Mouse (Mus musculus) bone marrow, adult 2 months (tissue): ENCODE measurements at regions not wholly inside any gene's neighbourhood (a gene's known extent, or its start where the extent isn't known, plus 50 kb on each side); places are given as distances from the start of the nearest gene placed in this dataset.

Experiments used
- H3K27ac ChIP-seq: fragments of 200-500 bp; 2 replicates; pipeline ENCODE4 v1.5.1; 2012; ENCODE audit warnings: low read depth, mild to moderate bottlenecking, control low read depth, inconsistent platforms, low read length; ENCODE audit not compliant: control insufficient read depth, poor library complexity, insufficient read depth
- H3K4me1 ChIP-seq: fragments of 200-500 bp; 2 replicates; pipeline ENCODE4 v1.6.1; 2011; ENCODE audit warnings: low read length; ENCODE audit not compliant: control insufficient read depth, insufficient read depth
- H3K4me3 ChIP-seq: fragments of 200-500 bp; replicated peaks from 2 replicates; pipeline ENCODE3; 2011; ENCODE audit warnings: mild to moderate bottlenecking, low read depth, low read length, control low read depth; ENCODE audit not compliant: control insufficient read depth
- CTCF ChIP-seq: fragments of 200-500 bp; IDR thresholded peaks from 2 replicates; pipeline ENCODE4 v1.5.1; 2011; ENCODE audit warnings: low read length, control low read depth; ENCODE audit not compliant: control insufficient read depth, insufficient read depth
- POLR2A ChIP-seq: fragments of 200-500 bp; IDR thresholded peaks from 2 replicates; pipeline ENCODE4 v1.6.1; 2011; ENCODE audit warnings: low read depth, mild to moderate bottlenecking, control low read depth, low read length, borderline replicate concordance; ENCODE audit not compliant: control insufficient read depth
- WGBS: fragments of 180-500 bp; shearing (Covaris S2); methylation state at CpG from one replicate; pipeline ENCODE4 v1.1.7; 2018; 5-methylcytosine and 5-hydroxymethylcytosine counted together

DNA sequence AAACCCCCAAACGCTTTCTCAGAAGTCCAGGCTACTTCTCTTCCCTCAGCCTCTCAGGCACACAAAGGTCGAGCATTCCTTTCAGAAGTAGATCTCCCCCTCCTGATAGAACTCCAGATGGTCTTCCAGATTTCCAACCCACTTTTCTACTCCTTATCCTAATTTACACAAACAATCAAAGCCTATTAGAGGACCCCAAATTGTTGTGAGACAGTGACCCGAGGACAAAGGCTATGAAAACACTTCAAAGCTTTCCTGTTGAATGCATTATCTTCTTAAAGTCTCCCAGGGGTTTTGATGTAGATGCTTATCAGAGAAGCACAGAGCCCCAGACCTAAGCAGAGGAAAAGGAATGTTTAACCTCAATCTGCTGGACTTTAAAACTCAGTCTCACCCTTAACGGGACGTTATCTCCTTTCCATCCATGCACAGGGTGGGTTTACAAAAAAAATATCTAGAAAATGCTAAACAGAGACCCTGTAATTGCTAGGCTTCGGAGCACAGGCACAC lies 370.9 kb downstream of the Galc start:
- Histone ChIP-seq H3K27ac (no peak overlapping the region), H3K4me1 (no peaks in the 10 kb centered on the region), H3K4me3 (no peak overlapping the region)
- WGBS: 27% methylated on average over 6 of the region's 6 CpGs
- TF ChIP-seq POLR2A (no peak), CTCF (no peak)

DNA sequence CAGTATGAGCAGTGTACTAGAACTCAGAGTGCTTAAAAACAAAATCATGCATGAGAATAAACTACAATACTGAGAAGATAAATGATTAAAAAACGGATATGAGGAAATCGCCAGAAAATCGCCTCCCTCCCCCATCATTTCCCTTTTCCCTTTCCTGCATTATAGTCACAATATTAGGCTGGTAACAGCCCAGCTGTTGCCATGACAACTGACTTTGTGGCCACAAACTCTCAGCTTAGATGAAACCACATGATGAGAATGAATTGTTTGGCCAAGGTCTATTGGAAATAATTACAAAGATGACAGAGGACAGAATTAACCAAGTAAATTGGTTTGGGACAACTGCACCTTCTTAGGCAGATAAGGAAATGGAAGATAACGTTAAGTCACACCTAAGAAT lies 376.8 kb downstream of the Galc start:
- WGBS: 54% methylated on average over 4 of the region's 4 CpGs
- Histone ChIP-seq H3K4me1 (no peaks in the 10 kb centered on the region), H3K4me3 (no peak overlapping the region), H3K27ac (no peak overlapping the region)
- TF ChIP-seq POLR2A (no peak), CTCF (no peak)

DNA sequence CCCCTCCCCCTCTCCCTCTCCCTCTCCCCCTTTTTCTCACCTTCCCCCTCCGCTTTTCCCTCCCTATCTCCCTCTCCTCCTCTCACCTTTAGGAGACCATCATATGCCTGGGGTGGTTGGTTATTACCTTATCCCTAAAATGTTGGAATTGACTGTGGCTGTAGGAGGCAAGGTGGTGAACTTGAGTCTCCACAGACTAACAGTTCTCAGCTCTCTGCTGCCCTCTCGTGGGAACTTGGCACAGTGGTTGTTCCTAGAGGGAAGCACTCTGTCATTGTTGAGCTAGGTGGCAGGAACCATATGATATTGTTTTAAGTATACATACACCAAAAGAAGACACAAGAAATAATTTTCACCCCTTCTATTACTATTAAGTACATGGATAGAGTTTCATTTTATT lies 386.9 kb downstream of the Galc start:
- H3K4me3 ChIP-seq: no peak overlapping the region
- H3K27ac ChIP-seq: no peak overlapping the region
- TF ChIP-seq POLR2A: no peak
- TF ChIP-seq CTCF: peak; percentile 42; the same call in 1 of the 2 replicates
- WGBS: 21% methylated on average over 2 of the region's 2 CpGs
- no peaks in the 10 kb centered on the region for H3K4me1 ChIP-seq

DNA sequence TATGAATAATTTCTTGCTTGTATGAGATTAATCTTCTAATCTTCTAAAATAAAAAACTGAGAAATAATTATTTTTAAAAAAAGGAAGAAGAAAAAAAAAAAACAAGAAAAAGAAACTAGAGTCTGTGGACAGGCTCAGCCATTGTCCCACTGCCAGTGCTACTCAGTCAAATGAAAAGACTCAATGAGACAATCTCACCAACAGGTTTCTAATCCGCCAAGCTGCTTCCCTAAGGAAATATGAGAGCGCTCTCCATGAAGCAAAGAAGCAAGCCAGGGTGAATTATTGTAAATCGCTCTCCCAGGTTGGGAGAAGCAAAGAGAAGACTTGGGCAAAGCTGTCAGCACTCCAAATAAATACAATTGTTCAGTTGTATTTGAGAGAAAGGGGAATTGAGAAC lies 396.3 kb downstream of the Galc start:
- no peak for TF ChIP-seq CTCF
- TF ChIP-seq POLR2A: no peak
- no peak overlapping the region for H3K27ac ChIP-seq
- H3K4me3 ChIP-seq: no peak overlapping the region
- no peaks in the 10 kb centered on the region for H3K4me1 ChIP-seq
- 83% methylated on average over 3 of the region's 3 CpGs for WGBS

DNA sequence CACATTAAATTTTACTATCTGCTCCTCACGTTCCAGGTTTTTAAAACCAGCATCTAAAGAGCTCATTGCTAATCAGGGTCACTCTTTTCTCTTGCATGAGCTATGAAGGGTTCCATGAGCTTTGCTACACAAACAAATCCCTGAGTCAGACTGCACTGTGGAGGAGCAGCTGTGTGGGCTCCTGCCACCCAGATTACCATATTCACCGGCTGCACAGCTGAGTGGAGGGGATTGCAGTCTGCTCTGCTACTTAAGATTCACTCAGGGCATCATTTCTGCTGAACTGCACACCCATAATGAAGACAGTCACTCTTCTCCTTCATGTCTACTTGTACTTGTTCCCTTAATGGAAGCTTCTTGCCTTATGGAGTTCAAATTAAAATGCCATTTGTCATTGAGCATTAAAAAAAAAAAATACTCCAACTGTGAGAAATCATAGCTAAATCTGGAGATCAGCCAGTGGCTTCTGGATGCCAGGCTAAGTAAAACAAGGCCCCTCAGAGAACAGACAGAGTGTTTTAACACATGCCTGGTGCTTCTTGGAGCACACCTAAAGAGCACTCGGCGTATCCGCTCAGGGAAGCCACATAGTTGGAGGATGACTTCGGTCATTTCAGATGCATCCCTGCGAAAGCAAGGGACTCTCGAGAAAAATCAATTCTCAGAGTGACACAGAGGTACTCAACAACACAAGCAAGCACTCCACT lies 422.9 kb downstream of the Galc start:
- H3K4me3 ChIP-seq: no peak overlapping the region
- H3K27ac ChIP-seq: no peak overlapping the region
- WGBS: 80% methylated on average over 8 of the region's 8 CpGs
- TF ChIP-seq POLR2A (no peak), CTCF (no peak)
- no peaks in the 10 kb centered on the region for H3K4me1 ChIP-seq

DNA sequence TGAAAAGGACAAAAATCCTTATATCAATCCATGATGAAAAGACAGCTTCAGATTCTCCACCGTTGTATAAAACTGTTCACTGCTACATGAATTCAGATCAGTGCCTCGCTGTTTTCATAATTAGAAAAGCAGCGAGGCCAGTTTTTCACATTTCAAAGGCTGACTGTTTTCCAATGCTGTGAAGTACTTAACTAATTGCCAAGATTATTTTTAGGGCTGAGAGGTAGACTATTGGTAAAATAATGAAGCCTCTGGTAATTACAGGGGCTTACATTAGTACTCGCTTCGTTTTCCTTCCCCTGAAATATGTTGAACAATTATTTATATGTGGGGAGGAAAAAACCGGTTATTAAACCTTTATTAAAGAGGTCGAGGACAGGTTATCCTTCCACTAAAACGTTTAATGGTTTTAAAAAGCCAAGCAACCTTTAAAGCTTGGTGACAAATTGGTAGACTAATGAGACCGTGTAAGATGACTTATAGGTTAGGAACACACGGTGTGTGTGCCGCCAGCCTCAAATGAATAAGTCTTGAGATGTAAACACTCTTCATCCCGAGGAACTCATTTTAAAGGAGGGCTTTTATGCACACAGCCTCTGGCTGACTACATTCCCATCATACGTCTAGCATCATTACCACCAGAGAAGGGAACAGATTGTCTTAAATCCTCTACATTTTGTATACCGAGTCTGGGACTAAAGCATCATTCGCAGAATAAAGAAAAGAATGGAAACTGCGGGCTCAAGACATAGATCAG lies 465.7 kb downstream of the Galc start:
- no peak overlapping the region for H3K4me3 ChIP-seq
- 79% methylated on average over 16 of the region's 16 CpGs for WGBS
- no peak overlapping the region for H3K27ac ChIP-seq
- H3K4me1 ChIP-seq: no peaks in the 10 kb centered on the region
- TF ChIP-seq CTCF (no peak), POLR2A (no peak)

DNA sequence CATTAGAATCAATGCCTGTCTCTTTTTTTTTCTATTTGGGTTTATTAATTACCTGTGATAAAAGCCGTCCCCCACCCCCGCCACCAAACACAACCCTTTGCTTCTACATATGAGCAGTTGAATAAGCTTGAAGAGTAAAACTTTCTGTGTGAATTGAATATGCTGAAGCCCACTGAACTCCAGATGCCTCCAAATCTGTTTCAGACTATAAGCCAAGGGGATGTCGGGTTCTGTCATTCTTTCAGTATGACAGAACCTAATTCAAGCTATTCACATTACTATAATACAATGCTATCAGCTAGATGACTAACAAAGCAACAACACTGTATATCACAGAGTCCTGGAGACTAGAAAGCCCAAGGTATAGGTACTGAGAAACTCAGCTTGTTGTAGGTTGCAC lies 475.8 kb downstream of the Galc start:
- Histone ChIP-seq H3K4me3 (no peak overlapping the region), H3K4me1 (no peaks in the 10 kb centered on the region), H3K27ac (no peak overlapping the region)
- no peak for TF ChIP-seq POLR2A
- TF ChIP-seq CTCF: no peak
- 79% methylated on average over 3 of the region's 3 CpGs for WGBS

DNA sequence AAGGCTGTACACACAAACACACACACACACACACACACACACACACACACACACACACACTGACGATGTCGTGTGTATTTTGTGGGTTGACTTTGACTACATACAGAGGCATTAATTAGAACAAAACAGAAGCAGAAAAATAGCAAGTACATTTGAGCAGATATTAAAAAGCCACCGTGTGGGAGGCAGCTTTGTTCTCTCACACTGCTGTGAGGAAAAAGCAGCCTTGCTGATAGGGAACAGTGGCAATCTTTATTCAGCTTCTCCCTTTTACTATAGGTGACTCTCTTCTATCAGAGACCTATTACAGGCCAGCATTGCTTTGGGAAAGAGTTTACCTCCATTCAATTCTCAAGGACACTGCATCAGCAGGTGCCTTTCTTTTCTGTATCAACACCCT lies 500.1 kb downstream of the Galc start:
- no peak overlapping the region for H3K27ac ChIP-seq
- no peaks in the 10 kb centered on the region for H3K4me1 ChIP-seq
- WGBS: 85% methylated on average over 3 of the region's 3 CpGs
- TF ChIP-seq CTCF (no peak), POLR2A (no peak)
- H3K4me3 ChIP-seq: no peak overlapping the region

DNA sequence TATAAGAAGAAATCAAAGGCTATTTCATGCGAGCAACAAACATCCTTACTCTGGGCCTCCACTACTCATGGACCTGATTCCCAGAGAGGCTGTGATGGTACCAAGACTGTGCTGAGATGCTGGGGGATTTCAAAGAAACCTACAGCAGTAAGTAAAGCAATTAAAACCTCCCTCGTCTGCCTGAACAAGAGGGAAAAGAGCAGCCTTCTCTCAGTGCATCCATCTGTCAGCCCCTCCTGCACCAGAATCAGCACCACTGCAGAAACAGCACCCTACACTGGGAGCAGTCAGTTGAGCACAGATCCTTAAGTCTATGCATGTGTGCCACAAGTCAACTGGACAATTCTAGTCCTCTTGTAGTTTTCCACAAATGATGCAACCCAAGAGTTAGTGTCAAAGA lies 500.6 kb downstream of the Galc start:
- Histone ChIP-seq H3K27ac (no peak overlapping the region), H3K4me3 (no peak overlapping the region), H3K4me1 (no peaks in the 10 kb centered on the region)
- no peak for TF ChIP-seq POLR2A
- no peak for TF ChIP-seq CTCF
- WGBS: 60% methylated on average over 2 of the region's 2 CpGs
